Mouse (Mus musculus) left cerebral cortex, adult 9 months (tissue): ENCODE data around the gene Hdac5.

Source experiments
- DNase-seq, 2 experiments: peaks; one replicate each; pipeline ENCODE4 v3.0.0; 2022; ENCODE audit warnings: low spot score in 2 of 2

Hdac5 gene

GRCm38 (mm10) chr11:102230006-102230741, at the start of gene Hdac5:
Gene Hdac5 (minus strand): TSS chr11:102230166.
- DNase-seq, result peak; percentile 92 to 99

GRCm38 (mm10) chr11:102279595-102279994, 49.6 kb upstream of the Hdac5 start:
- no peak for DNase-seq

GRCm38 (mm10) chr11:102277754-102278153, 47.8 kb upstream of the Hdac5 start:
- DNase-seq, result no peak

GRCm38 (mm10) chr11:102276411-102276915, 46.5 kb upstream of the Hdac5 start:
- DNase-seq, result no peak

GRCm38 (mm10) chr11:102268520-102269244, 38.7 kb upstream of the Hdac5 start, which contains the start of gene Asb16:
Gene Asb16 (plus strand): TSS chr11:102268743.
- DNase-seq, result no peak

GRCm38 (mm10) chr11:102267480-102267879, 37.5 kb upstream of the Hdac5 start:
- peak in 1 of 2 experiments; percentile 74 for DNase-seq

GRCm38 (mm10) chr11:102266631-102267355, 36.8 kb upstream of the Hdac5 start:
- DNase-seq, result no peak

GRCm38 (mm10) chr11:102265816-102266215, 35.9 kb upstream of the Hdac5 start:
- DNase-seq, result no peak

GRCm38 (mm10) chr11:102263211-102263610, 33.2 kb upstream of the Hdac5 start:
- no peak for DNase-seq

- DNase-seq, result no peak
Measured at GRCm38 (mm10) chr11:102258521-102258920, 28.6 kb upstream of the Hdac5 start.

GRCm38 (mm10) chr11:102258095-102258494, 28.1 kb upstream of the Hdac5 start:
- DNase-seq, result no peak

- peak in 1 of 2 experiments; percentile 16 for DNase-seq
Measured at GRCm38 (mm10) chr11:102257514-102257913, 27.5 kb upstream of the Hdac5 start.

- DNase-seq, result no peak
Measured at GRCm38 (mm10) chr11:102249351-102250090, 19.6 kb upstream of the Hdac5 start.

- DNase-seq, result peak in 1 of 2 experiments; percentile 95
Measured at GRCm38 (mm10) chr11:102248630-102249230, 18.8 kb upstream of the Hdac5 start, which contains the start of gene BC030867. Gene BC030867 (plus strand): TSS chr11:102248882.

GRCm38 (mm10) chr11:102246871-102247270, 16.9 kb upstream of the Hdac5 start:
- no peak for DNase-seq

- DNase-seq, result no peak
Measured at GRCm38 (mm10) chr11:102246273-102246635, 16.3 kb upstream of the Hdac5 start.

- no peak for DNase-seq
Measured at GRCm38 (mm10) chr11:102245581-102246272, 15.8 kb upstream of the Hdac5 start.

GRCm38 (mm10) chr11:102244926-102245449, 15.0 kb upstream of the Hdac5 start:
- peak; percentile 86 to 87 for DNase-seq

- DNase-seq, result no peak
Measured at GRCm38 (mm10) chr11:102241874-102242273, 11.9 kb upstream of the Hdac5 start.

GRCm38 (mm10) chr11:102241246-102241645, 11.3 kb upstream of the Hdac5 start:
- no peak for DNase-seq
